Mouse (Mus musculus): ENCODE results near the gene Cdc42ep1. TPM values are rescaled to one million over a fixed set of nuclear protein-coding genes. Genes with fewer than 3 reads are reported as not detected.

Gene Cdc42ep1
- polyA plus RNA-seq, 2 experiments: 7.8 to 8.1 TPM

- H3K4me3 ChIP-seq (ENCODE audit: insufficient read depth in 1 of 2, low read depth in 2 of 2, low read length in 2 of 2): no peak overlapping the region
- H3K4me2 ChIP-seq (ENCODE audit: low read depth): no peak overlapping the region
- DNase-seq (ENCODE audit: low read depth in 3 of 3, low spot score in 3 of 3) (peak; percentile 48 to 59 (median 55)), ATAC-seq (ENCODE audit: insufficient read depth) (no peak)
- H3K9me3 ChIP-seq (ENCODE audit: control insufficient read depth, low read length): no peaks in the 10 kb centered on the region
- 23% methylated on average over 5 of the region's 5 CpGs for WGBS (ENCODE audit: insufficient replicate concordance)
- H3K4me1 ChIP-seq (replicated peaks; ENCODE audit: control insufficient read depth in 2 of 2, insufficient read depth in 2 of 2, low read length in 1 of 2): peaks cover 12 to 16% of the 10 kb centered on the region in 2 experiments
- no peak overlapping the region for H3K27ac ChIP-seq
- H3K9ac ChIP-seq (replicated peaks): no peak overlapping the region
- peaks cover 18% of the 10 kb centered on the region for H3K27me3 ChIP-seq (ENCODE audit: control insufficient read depth, insufficient read depth, low read length)
- no peaks in the 10 kb centered on the region for H3K36me3 ChIP-seq (replicated peaks; ENCODE audit: control insufficient read depth, insufficient read depth, low read depth)
- no peak for TF ChIP-seq EP300 (IDR thresholded peaks at IDR 0.05; ENCODE audit: low read depth)
- TF ChIP-seq CTCF (IDR thresholded peaks at IDR 0.05; ENCODE audit: low read depth): peak; percentile 96
These were observed 6.0 kb downstream of the Cdc42ep1 start for GRCm38 (mm10) chr15:78848467-78848866.

- Histone ChIP-seq H3K36me3 (replicated peaks; ENCODE audit: control insufficient read depth, insufficient read depth, low read depth) (no peaks in the 10 kb centered on the region), H3K4me1 (replicated peaks; ENCODE audit: control insufficient read depth in 2 of 2, insufficient read depth in 2 of 2, low read length in 1 of 2) (peaks cover 12 to 16% of the 10 kb centered on the region in 2 experiments), H3K4me3 (ENCODE audit: insufficient read depth in 1 of 2, low read depth in 2 of 2, low read length in 2 of 2) (no peak overlapping the region), H3K27ac (no peak overlapping the region), H3K4me2 (ENCODE audit: low read depth) (no peak overlapping the region), H3K9me3 (ENCODE audit: control insufficient read depth, low read length) (no peaks in the 10 kb centered on the region), H3K9ac (replicated peaks) (no peak overlapping the region), H3K27me3 (ENCODE audit: control insufficient read depth, insufficient read depth, low read length) (peaks cover 8% of the 10 kb centered on the region)
- TF ChIP-seq CTCF (IDR thresholded peaks at IDR 0.05; ENCODE audit: low read depth) (no peak), EP300 (IDR thresholded peaks at IDR 0.05; ENCODE audit: low read depth) (no peak)
- DNase-seq (ENCODE audit: low read depth in 3 of 3, low spot score in 3 of 3) (no peak), ATAC-seq (ENCODE audit: insufficient read depth) (no peak)
- 75% methylated on average over 12 of the region's 12 CpGs for WGBS (ENCODE audit: insufficient replicate concordance)
These were observed 7.1 kb downstream of the Cdc42ep1 start for GRCm38 (mm10) chr15:78849485-78849884.

- Histone ChIP-seq H3K4me2 (ENCODE audit: low read depth) (no peak overlapping the region), H3K9me3 (ENCODE audit: control insufficient read depth, low read length) (no peaks in the 10 kb centered on the region), H3K27ac (no peak overlapping the region), H3K4me1 (replicated peaks; ENCODE audit: control insufficient read depth in 2 of 2, insufficient read depth in 2 of 2, low read length in 1 of 2) (peaks cover 12 to 16% of the 10 kb centered on the region in 2 experiments), H3K27me3 (ENCODE audit: control insufficient read depth, insufficient read depth, low read length) (peaks cover 4% of the 10 kb centered on the region; the same call in 1 of the 2 replicates), H3K36me3 (replicated peaks; ENCODE audit: control insufficient read depth, insufficient read depth, low read depth) (no peaks in the 10 kb centered on the region), H3K9ac (replicated peaks) (no peak overlapping the region), H3K4me3 (ENCODE audit: insufficient read depth in 1 of 2, low read depth in 2 of 2, low read length in 2 of 2) (no peak overlapping the region)
- ATAC-seq (ENCODE audit: insufficient read depth) (no peak), DNase-seq (ENCODE audit: low read depth in 3 of 3, low spot score in 3 of 3) (no peak)
- 64% methylated on average over 15 of the region's 15 CpGs for WGBS (ENCODE audit: insufficient replicate concordance)
- TF ChIP-seq CTCF (IDR thresholded peaks at IDR 0.05; ENCODE audit: low read depth) (no peak), EP300 (IDR thresholded peaks at IDR 0.05; ENCODE audit: low read depth) (no peak)
These were observed 7.8 kb downstream of the Cdc42ep1 start for GRCm38 (mm10) chr15:78850059-78850824.

- no peaks in the 10 kb centered on the region for H3K36me3 ChIP-seq (replicated peaks; ENCODE audit: control insufficient read depth, insufficient read depth, low read depth)
- no peak overlapping the region for H3K4me3 ChIP-seq (ENCODE audit: insufficient read depth in 1 of 2, low read depth in 2 of 2, low read length in 2 of 2)
- no peaks in the 10 kb centered on the region for H3K9me3 ChIP-seq (ENCODE audit: control insufficient read depth, low read length)
- no peak for TF ChIP-seq CTCF (IDR thresholded peaks at IDR 0.05; ENCODE audit: low read depth)
- no peak for TF ChIP-seq EP300 (IDR thresholded peaks at IDR 0.05; ENCODE audit: low read depth)
- no peak overlapping the region for H3K9ac ChIP-seq (replicated peaks)
- ATAC-seq (ENCODE audit: insufficient read depth) (no peak), DNase-seq (ENCODE audit: low read depth in 3 of 3, low spot score in 3 of 3) (no peak)
- peaks cover 12 to 13% of the 10 kb centered on the region in 2 experiments for H3K4me1 ChIP-seq (replicated peaks; ENCODE audit: control insufficient read depth in 2 of 2, insufficient read depth in 2 of 2, low read length in 1 of 2)
- H3K4me2 ChIP-seq (ENCODE audit: low read depth): no peak overlapping the region
- H3K27me3 ChIP-seq (ENCODE audit: control insufficient read depth, insufficient read depth, low read length): peaks cover 4% of the 10 kb centered on the region; the same call in 1 of the 2 replicates
- WGBS (ENCODE audit: insufficient replicate concordance): 38% methylated on average over 6 of the region's 6 CpGs
- no peak overlapping the region for H3K27ac ChIP-seq
These were observed 8.5 kb downstream of the Cdc42ep1 start for GRCm38 (mm10) chr15:78850944-78851343.

- peak overlapping the region; percentile 36 for H3K4me2 ChIP-seq (ENCODE audit: low read depth)
- TF ChIP-seq CTCF (IDR thresholded peaks at IDR 0.05; ENCODE audit: low read depth) (peak; percentile 98), EP300 (IDR thresholded peaks at IDR 0.05; ENCODE audit: low read depth) (no peak)
- no peak overlapping the region for H3K27ac ChIP-seq
- ATAC-seq (ENCODE audit: insufficient read depth) (peak; percentile 81), DNase-seq (ENCODE audit: low read depth in 3 of 3, low spot score in 3 of 3) (peak; percentile 86 to 91 (median 88))
- no peak overlapping the region for H3K4me3 ChIP-seq (ENCODE audit: insufficient read depth in 1 of 2, low read depth in 2 of 2, low read length in 2 of 2)
- peaks cover 12 to 13% of the 10 kb centered on the region in 2 experiments for H3K4me1 ChIP-seq (replicated peaks; ENCODE audit: control insufficient read depth in 2 of 2, insufficient read depth in 2 of 2, low read length in 1 of 2)
- 5% methylated on average over 13 of the region's 13 CpGs for WGBS (ENCODE audit: insufficient replicate concordance)
- no peaks in the 10 kb centered on the region for H3K36me3 ChIP-seq (replicated peaks; ENCODE audit: control insufficient read depth, insufficient read depth, low read depth)
- peaks cover 4% of the 10 kb centered on the region; the same call in 1 of the 2 replicates for H3K27me3 ChIP-seq (ENCODE audit: control insufficient read depth, insufficient read depth, low read length)
- no peaks in the 10 kb centered on the region for H3K9me3 ChIP-seq (ENCODE audit: control insufficient read depth, low read length)
- no peak overlapping the region for H3K9ac ChIP-seq (replicated peaks)
These were observed 9.2 kb downstream of the Cdc42ep1 start for GRCm38 (mm10) chr15:78851505-78852153.
